Mouse (Mus musculus) kidney, adult 10 weeks (tissue): ENCODE results near the gene F930015N05Rik. TPM values are rescaled to one million over a fixed set of nuclear protein-coding genes. Genes with fewer than 3 reads are reported as not detected.

Source experiments
- polyA plus RNA-seq: library from polyadenylated mRNA; stranded (reverse); fragments of 350-450 nt; fragmentation: Illumina TruSeq; extraction: RNeasy Lipid Tissue Mini Kit (QIAGEN cat#74804); gene quantifications from one replicate; pipeline ENCODE4 v1.2.3, GENCODE M21; 2014; ENCODE audit warnings: low read depth, low replicate concordance

Gene F930015N05Rik
- not detected for polyA plus RNA-seq

GRCm38 (mm10) chr11:64436412-64436727 lies at the start of gene F930015N05Rik:
Gene F930015N05Rik, minus strand, starts transcription at chr11:64436653.

DNA sequence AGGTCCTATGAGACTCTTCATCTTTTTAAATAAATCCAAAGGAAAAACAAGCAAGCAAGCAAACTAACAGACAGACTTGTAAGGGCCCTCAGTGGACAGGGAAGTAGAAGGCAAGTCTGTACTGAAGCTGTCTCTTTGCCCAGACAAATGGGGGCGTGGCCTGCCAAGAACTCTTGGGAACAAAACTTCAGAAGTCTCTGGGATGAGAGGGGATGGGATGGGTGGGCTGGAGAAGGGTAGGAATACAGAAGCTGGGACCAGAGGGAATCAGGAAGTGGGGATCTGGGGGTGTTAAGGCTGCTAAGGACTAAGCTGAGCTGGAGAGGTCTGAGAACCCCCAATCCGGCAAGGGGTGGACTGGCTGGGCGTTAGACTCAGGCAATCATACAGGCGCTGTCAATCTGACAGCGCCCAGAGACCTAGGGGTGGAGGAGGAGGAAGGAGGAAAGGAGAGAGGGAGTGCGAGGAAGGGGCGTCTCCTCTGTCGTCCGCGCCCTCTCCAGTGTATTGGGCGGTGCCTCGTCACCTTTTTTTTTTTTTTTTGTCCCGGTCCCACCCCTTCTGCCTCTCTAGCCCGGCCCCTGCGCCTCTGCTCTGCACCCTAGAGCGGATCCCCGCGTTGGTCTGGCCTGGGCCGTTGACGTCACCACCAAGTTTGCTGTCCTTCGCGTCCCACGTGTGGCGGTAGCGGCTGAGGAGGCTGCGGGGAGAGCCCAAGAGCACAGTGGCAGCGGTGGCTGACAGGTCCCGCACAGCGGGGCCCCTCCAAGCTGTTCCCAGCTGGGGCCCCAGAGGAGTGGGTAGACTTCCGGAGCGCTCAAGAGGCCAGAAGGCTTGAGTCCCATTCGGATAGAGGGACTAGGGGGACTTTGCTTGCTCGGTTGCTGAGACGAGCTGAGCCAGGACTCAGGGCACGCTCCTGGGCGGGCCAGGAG lies 1.6 kb downstream of the F930015N05Rik start, which contains the start of gene Hs3st3a1:
Gene Hs3st3a1, plus strand, starts transcription at position 722 of the 935 bp plus-strand sequence.

Other genes starting within 250 kb of the F930015N05Rik start
- 4.3 TPM for gene Hs3st3a1, start 1.3 kb downstream of the F930015N05Rik start, polyA plus RNA-seq